In the genomic region with DNA sequence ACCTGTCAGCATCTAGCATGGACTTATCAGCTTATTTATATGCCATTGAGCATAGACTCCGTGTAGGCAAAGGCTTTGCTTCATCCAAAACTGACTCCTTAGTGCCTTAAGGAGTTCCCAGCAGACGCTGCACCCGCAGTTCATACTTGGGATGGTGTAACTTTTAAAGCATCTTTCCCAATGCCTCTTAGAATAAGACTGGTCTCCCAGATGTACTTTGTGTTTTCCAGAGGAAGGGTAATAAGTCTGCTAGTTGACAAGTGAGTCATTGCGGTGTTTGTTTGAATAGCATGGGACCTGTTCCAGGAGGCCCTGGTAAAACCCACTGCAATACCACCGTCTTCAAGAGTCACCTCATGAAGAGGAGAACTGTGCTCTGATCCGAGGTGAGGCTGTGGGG, we compare ENCODE assay signal across 26 mouse cellular contexts. TPM values are rescaled to one million over a fixed set of nuclear protein-coding genes. Genes with fewer than 3 reads are reported as not detected.
"Had no signal": no experiment of that assay in that cellular context is flagged by ENCODE, and none has a peak within 500 bp of the region (broad histone marks: within the 10 kb centered on the region; RNA-seq: fewer than 3 reads in every experiment).

No protein-coding gene starts in this region.

- H3K4me3 ChIP-seq: layer of hippocampus, adult 2 months; liver, embryonic 13.5 days; megakaryocyte, embryonic 14.5 days; midbrain, embryonic 10.5 days; midbrain, embryonic 13.5 days had no signal

- H3K27ac ChIP-seq: kidney, postnatal 0 days; layer of hippocampus, adult 2 months; liver, embryonic 13.5 days; midbrain, embryonic 10.5 days; midbrain, embryonic 13.5 days had no signal

- H3K9me3 ChIP-seq: liver, embryonic 13.5 days; megakaryocyte, embryonic 14.5 days; midbrain, embryonic 10.5 days; midbrain, embryonic 13.5 days had no signal

- DNase-seq: kidney, postnatal 25 days; layer of hippocampus, adult 9-11 months; liver, embryonic 13.5 days; lung, adult 2 months; lung, postnatal 36 days; thymus, adult 2 months; thymus, postnatal 25 days had no signal

- ATAC-seq: midbrain, embryonic 13.5 days; midbrain, embryonic 16.5 days had no signal

- H3K36me3 ChIP-seq: liver, embryonic 13.5 days; midbrain, embryonic 10.5 days; midbrain, embryonic 13.5 days had no signal

- H3K4me1 ChIP-seq: liver, embryonic 13.5 days; megakaryocyte, embryonic 14.5 days had no signal

- H3K4me2 ChIP-seq: liver, embryonic 13.5 days; midbrain, embryonic 13.5 days had no signal

RNA-seq across cellular contexts. Expression of a gene that starts 10.3 kb away (rescaled TPM):
- total RNA-seq: layer of hippocampus, adult 2 months; layer of hippocampus, postnatal 25 days; left cerebral cortex, adult 18-20 months; left cerebral cortex, postnatal 25 days had no signal
- polyA plus RNA-seq: lung, embryonic 16.5 days; midbrain, embryonic 10.5 days; midbrain, embryonic 13.5 days; midbrain, embryonic 16.5 days; neural tube, embryonic 11.5 days; neural tube, embryonic 14.5 days had no signal

RNA-seq across cellular contexts. Expression of a gene that starts 22.2 kb away (rescaled TPM):
- total RNA-seq: layer of hippocampus, adult 2 months; layer of hippocampus, postnatal 25 days; left cerebral cortex, adult 18-20 months; left cerebral cortex, postnatal 25 days; liver, adult 2 months; monocyte, adult 5-6 weeks had no signal
- polyA plus RNA-seq: kidney, embryonic 14.5 days; kidney, postnatal 0 days; large intestine, adult 2 months; liver, adult 2 months; liver, embryonic 13.5 days; lung, adult 2 months; lung, embryonic 16.5 days; midbrain, embryonic 13.5 days; small intestine, adult 2 months; stomach, embryonic 16.5 days; thymus, adult 2 months had no signal

RNA-seq across cellular contexts. Expression of a gene that starts 24.4 kb away (rescaled TPM):
- total RNA-seq: liver, adult 2 months; monocyte, adult 5-6 weeks had no signal
- polyA plus RNA-seq: limb, embryonic 11.5 days; liver, adult 2 months; liver, embryonic 13.5 days had no signal

RNA-seq across cellular contexts. Expression of a gene that starts 59.5 kb away (rescaled TPM):
- total RNA-seq: monocyte, adult 5-6 weeks had no signal
- polyA plus RNA-seq: liver, adult 2 months had no signal
